Comparison of ENCODE assay signal across 8 mouse cellular contexts in the genomic region with DNA sequence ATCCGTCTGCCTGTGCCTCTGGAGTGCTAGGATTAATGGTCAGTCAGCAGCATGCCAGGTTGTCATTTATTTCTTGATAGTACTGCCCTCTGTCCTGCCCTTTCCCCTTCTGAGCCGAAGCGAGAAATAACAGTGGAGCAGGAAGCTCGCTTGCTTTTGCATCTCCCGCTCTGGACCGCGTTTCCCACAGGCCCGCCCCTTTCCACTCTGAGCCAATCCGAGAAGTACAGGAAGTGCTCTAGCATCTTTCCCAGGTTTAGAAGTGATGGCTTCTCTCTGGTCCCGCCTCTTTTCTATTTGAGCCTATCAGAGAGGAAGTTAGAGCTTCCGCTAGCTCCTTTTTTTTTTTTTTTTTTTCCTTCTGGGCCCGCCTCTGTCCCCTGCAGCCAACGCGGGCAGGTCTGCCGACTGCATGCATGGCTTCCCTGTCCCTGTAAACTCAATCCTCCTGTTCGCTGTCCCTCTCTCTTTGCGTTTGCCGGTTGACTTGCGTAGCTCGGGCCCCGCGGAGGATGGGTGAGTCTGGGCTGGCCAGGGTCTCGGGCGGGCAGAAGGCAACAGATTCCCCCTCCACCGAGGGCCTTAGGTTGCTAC. TPM values are rescaled to one million over a fixed set of nuclear protein-coding genes. Genes with fewer than 3 reads are reported as not detected.
DNase-seq lines count a peak whose midpoint lies in the region; ATAC-seq lines count a peak whose summit lies in the region.

No protein-coding gene starts in this region.

- DNase-seq in adipocyte (ENCODE audit: low spot score): peak; percentile 100
- DNase-seq in embryo, embryonic 10 days (ENCODE audit: low spot score): peak; percentile 96
- DNase-seq in gastrocnemius, postnatal 10 days: peak; percentile 89
- peak; percentile 97 for DNase-seq in induced T-regulatory cell, adult 2 months (ENCODE audit: low read depth)
- peak; percentile 91 to 95 for DNase-seq in left cerebral cortex, adult 9 months (ENCODE audit: low spot score in 2 of 2)
- DNase-seq in right cerebral cortex, postnatal 14 days: peak; percentile 86
- peak; percentile 90 to 94 for DNase-seq in urinary bladder, postnatal 36 days (ENCODE audit: low spot score in 2 of 2)

- ATAC-seq in megakaryocyte progenitor cell, adult 5-6 weeks (replicated peaks; ENCODE audit: poor library complexity): peak; percentile 79

RNA-seq across cellular contexts. Expression of a gene that starts 1.4 kb away (rescaled TPM):
- 1 to 10 TPM; 9.1 to 9.3 TPM for total RNA-seq in gastrocnemius, postnatal 10 days (2021)
- total RNA-seq in megakaryocyte progenitor cell, adult 5-6 weeks (2015): 15.3 and 17.0 TPM in 2 replicates
- 37.7 and 42.0 TPM in 2 replicates for total RNA-seq in megakaryocyte progenitor cell, adult 5-6 weeks (2017)

RNA-seq across cellular contexts. Expression of a gene that starts 1.4 kb away (rescaled TPM):
- 10 to 100 TPM; 25.8 to 31.6 TPM for total RNA-seq in gastrocnemius, postnatal 10 days (2021)
- total RNA-seq in megakaryocyte progenitor cell, adult 5-6 weeks (2015): 48.9 and 54.6 TPM in 2 replicates
- total RNA-seq in megakaryocyte progenitor cell, adult 5-6 weeks (2017): 91.9 and 103 TPM in 2 replicates

RNA-seq across cellular contexts. Expression of a gene that starts 39.9 kb away (rescaled TPM):
- 10 to 100 TPM; 25.2 to 29.9 TPM for total RNA-seq in gastrocnemius, postnatal 10 days (2021)
- total RNA-seq in megakaryocyte progenitor cell, adult 5-6 weeks (2015): 61.7 and 64.2 TPM in 2 replicates
- 75.6 and 75.9 TPM in 2 replicates for total RNA-seq in megakaryocyte progenitor cell, adult 5-6 weeks (2017)

Comparison
In these comparisons a context has a peak if more than half of its experiments do, and no peak if none do; other contexts are left out.
1. Peak in every context shown above with its lines: DNase-seq and ATAC-seq.